Mouse (Mus musculus) brain, embryonic 14.5 days (tissue): ENCODE measurements at regions not wholly inside any gene's neighbourhood (a gene's known extent, or its start where the extent isn't known, plus 50 kb on each side); places are given as distances from the start of the nearest gene placed in this dataset.

Experiments
- CTCF ChIP-seq: fragments of 200-500 bp; IDR thresholded peaks from 2 replicates; pipeline ENCODE4 v1.5.1; 2012; ENCODE audit warnings: inconsistent platforms, mild to moderate bottlenecking, moderate library complexity, borderline replicate concordance; ENCODE audit not compliant: insufficient read depth, insufficient read length; ENCODE audit errors: extremely low read depth
- POLR2A ChIP-seq: fragments of 200-500 bp; IDR thresholded peaks from 2 replicates; pipeline ENCODE4 v1.6.1; 2012; ENCODE audit warnings: mild to moderate bottlenecking, inconsistent platforms, borderline replicate concordance; ENCODE audit not compliant: poor library complexity, insufficient read depth, insufficient read length, severe bottlenecking; ENCODE audit errors: extremely low read depth

DNA sequence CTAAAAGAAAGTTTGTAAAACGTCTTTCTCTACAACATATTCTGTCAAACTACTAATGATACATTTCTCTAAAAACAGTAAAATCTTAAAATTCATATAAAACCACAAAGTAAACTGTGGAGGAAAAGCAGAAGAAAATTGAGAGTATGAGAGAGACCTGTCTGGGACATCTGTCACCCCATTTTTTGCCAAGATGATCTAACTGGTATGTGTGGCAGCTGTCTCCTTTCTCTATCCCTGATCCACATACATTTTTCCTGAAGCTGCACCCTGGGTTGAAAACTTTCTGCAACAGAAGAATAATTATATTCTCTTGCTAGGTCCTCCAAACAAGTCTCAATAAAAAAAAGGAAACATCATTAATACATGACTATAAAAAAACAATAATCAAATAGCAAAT lies 525.2 kb upstream of the Dppa4 start:
- no peak for TF ChIP-seq POLR2A
- no peak for TF ChIP-seq CTCF
